ENCODE assay signal across 17 mouse cellular contexts in the genomic region with DNA sequence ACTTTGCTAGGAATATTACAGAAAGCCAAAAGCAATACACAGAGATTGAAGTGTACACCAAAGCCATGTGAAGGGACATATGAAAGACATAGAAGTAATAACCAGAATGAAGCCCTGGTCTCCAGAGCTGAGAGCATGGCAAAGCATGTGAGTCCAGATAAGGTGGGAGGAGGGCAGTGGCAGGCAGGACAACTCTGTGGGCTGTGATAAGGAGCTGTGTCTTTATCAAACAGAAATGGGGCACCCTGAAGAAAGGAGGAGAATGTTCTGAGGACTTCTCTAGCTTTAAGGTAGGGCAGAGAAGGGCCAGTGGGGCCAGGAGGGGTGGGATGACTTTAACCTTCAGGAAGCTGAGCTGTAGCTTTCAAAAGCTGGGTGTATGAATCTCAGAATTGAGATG. TPM values are rescaled to one million over a fixed set of nuclear protein-coding genes. Genes with fewer than 3 reads are reported as not detected.
DNase-seq lines count a peak whose midpoint lies in the region; ATAC-seq and TF ChIP-seq lines count a peak whose summit lies in the region.
"Had no signal": no experiment of that assay in that cellular context is flagged by ENCODE, and none has a peak within 500 bp of the region (broad histone marks: within the 10 kb centered on the region; RNA-seq: fewer than 3 reads in every experiment).

No protein-coding gene starts in this region.

- no peak overlapping the region for H3K4me2 ChIP-seq in heart, embryonic 12.5 days
- H3K4me2 ChIP-seq in liver, embryonic 14.5 days (ENCODE audit: low read depth), result peak overlapping the region; percentile 70
- H3K4me2 ChIP-seq in stomach, embryonic 16.5 days (ENCODE audit: low read depth, low read length), result no peak overlapping the region
- H3K4me2 ChIP-seq in hindbrain, embryonic 16.5 days (ENCODE audit: low read length), result no peak overlapping the region
- H3K4me2 ChIP-seq in forebrain, postnatal 0 days (ENCODE audit: low read depth), result no peak overlapping the region
- H3K4me2 ChIP-seq: embryonic facial prominence, embryonic 15.5 days; lung, embryonic 15.5 days; midbrain, embryonic 11.5 days had no signal

- peaks cover 4% of the 10 kb centered on the region; the same call in 1 of the 2 replicates for H3K9me3 ChIP-seq in heart, embryonic 12.5 days (replicated peaks)
- H3K9me3 ChIP-seq in liver, embryonic 14.5 days (ENCODE audit: control insufficient read depth, low read length), result peaks cover 7% of the 10 kb centered on the region
- 0 out of 2 replicates have a peak, but pooled peaks cover 4% of the 10 kb centered on the region for H3K9me3 ChIP-seq in stomach, embryonic 16.5 days (replicated peaks; ENCODE audit: control insufficient read depth, low read length)
- H3K9me3 ChIP-seq in hindbrain, embryonic 16.5 days (ENCODE audit: control insufficient read depth, low read length), result no peaks in the 10 kb centered on the region
- peaks cover 5% of the 10 kb centered on the region; the same call in 1 of the 2 replicates for H3K9me3 ChIP-seq in forebrain, postnatal 0 days (ENCODE audit: low read length)
- H3K9me3 ChIP-seq: embryonic facial prominence, embryonic 15.5 days; limb, embryonic 10.5 days; lung, embryonic 15.5 days had no signal

- peak; percentile 91 for ATAC-seq in heart, embryonic 12.5 days (ENCODE audit: insufficient number of reproducible peaks, low FRiP score)
- peak; percentile 96 for ATAC-seq in erythroblast, adult 5-6 weeks (replicated peaks; ENCODE audit: low FRiP score, poor library complexity, severe bottlenecking)
- ATAC-seq in liver, embryonic 14.5 days (ENCODE audit: insufficient read depth), result peak; percentile 94
- peak; percentile 73; the same call in 1 of the 2 replicates for ATAC-seq in stomach, embryonic 16.5 days (ENCODE audit: insufficient read depth, low FRiP score)
- ATAC-seq in hindbrain, embryonic 16.5 days, result no peak
- ATAC-seq in frontal cortex, adult (ENCODE audit: low TSS enrichment), result no peak
- no peak for ATAC-seq in forebrain, postnatal 0 days
- ATAC-seq: inflammation-experienced regulatory T-cells, adult 6 months had no signal

- no peak for DNase-seq in heart, adult 8-10 months (ENCODE audit: low spot score)
- DNase-seq in liver, embryonic 14.5 days (ENCODE audit: low read depth in 3 of 3, low spot score in 3 of 3), result peak; percentile 87 to 91 (median 89)
- no peak for DNase-seq in forebrain, postnatal 0 days
- DNase-seq: adrenal gland, adult 8-10 months; heart, adult 11 months; kidney, postnatal 14 days had no signal

- 0 out of 2 replicates have a peak, but pooled peaks cover 4% of the 10 kb centered on the region for H3K36me3 ChIP-seq in heart, embryonic 12.5 days
- peaks cover 37% of the 10 kb centered on the region for H3K36me3 ChIP-seq in liver, embryonic 14.5 days (replicated peaks; ENCODE audit: control insufficient read depth, insufficient read depth, low read depth)
- no peaks in the 10 kb centered on the region for H3K36me3 ChIP-seq in stomach, embryonic 16.5 days (ENCODE audit: control insufficient read depth, insufficient read depth, low read length)
- no peaks in the 10 kb centered on the region for H3K36me3 ChIP-seq in hindbrain, embryonic 16.5 days (ENCODE audit: control insufficient read depth, insufficient read depth, low read length)
- H3K36me3 ChIP-seq in forebrain, postnatal 0 days (ENCODE audit: insufficient read depth), result no peaks in the 10 kb centered on the region
- H3K36me3 ChIP-seq: limb, embryonic 10.5 days; lung, embryonic 15.5 days had no signal

- H3K27ac ChIP-seq in heart, embryonic 12.5 days (ENCODE audit: poor library complexity, severe bottlenecking), result peak overlapping the region; percentile 11; the same call in 1 of the 2 replicates
- H3K27ac ChIP-seq in liver, embryonic 14.5 days, result peak overlapping the region; percentile 99
- no peak overlapping the region for H3K27ac ChIP-seq in stomach, embryonic 16.5 days (ENCODE audit: low read length)
- H3K27ac ChIP-seq in hindbrain, embryonic 16.5 days (ENCODE audit: low read depth, low read length), result no peak overlapping the region
- no peak overlapping the region for H3K27ac ChIP-seq in forebrain, postnatal 0 days (ENCODE audit: low read depth, low read length)
- H3K27ac ChIP-seq: embryonic facial prominence, embryonic 15.5 days; limb, embryonic 10.5 days; lung, embryonic 15.5 days had no signal

- no peak overlapping the region for H3K4me3 ChIP-seq in heart, embryonic 12.5 days
- H3K4me3 ChIP-seq in liver, embryonic 14.5 days (ENCODE audit: insufficient read depth in 1 of 2, low read depth in 2 of 2, low read length in 2 of 2), result peak overlapping the region; percentile 18 to 40; a peak in 3 of 4 replicates
- no peak overlapping the region for H3K4me3 ChIP-seq in stomach, embryonic 16.5 days (replicated peaks; ENCODE audit: low read length)
- H3K4me3 ChIP-seq in hindbrain, embryonic 16.5 days (ENCODE audit: low read length), result no peak overlapping the region
- H3K4me3 ChIP-seq in forebrain, postnatal 0 days (ENCODE audit: low read depth, low read length), result no peak overlapping the region
- H3K4me3 ChIP-seq: embryonic facial prominence, embryonic 15.5 days; limb, embryonic 10.5 days; lung, embryonic 15.5 days; myocyte had no signal

- H3K27me3 ChIP-seq in heart, embryonic 12.5 days (replicated peaks), result no peaks in the 10 kb centered on the region
- H3K27me3 ChIP-seq in liver, embryonic 14.5 days (ENCODE audit: control insufficient read depth, insufficient read depth, low read length), result no peaks in the 10 kb centered on the region
- no peaks in the 10 kb centered on the region for H3K27me3 ChIP-seq in stomach, embryonic 16.5 days (ENCODE audit: control insufficient read depth, insufficient read depth, low read length)
- H3K27me3 ChIP-seq in hindbrain, embryonic 16.5 days (replicated peaks; ENCODE audit: control insufficient read depth, insufficient read depth, low read length), result no peaks in the 10 kb centered on the region
- H3K27me3 ChIP-seq in forebrain, postnatal 0 days (ENCODE audit: insufficient read depth, low read length), result no peaks in the 10 kb centered on the region
- H3K27me3 ChIP-seq: embryonic facial prominence, embryonic 15.5 days; lung, embryonic 15.5 days had no signal

- 0 out of 2 replicates have a peak, but pooled peaks cover 6% of the 10 kb centered on the region for H3K4me1 ChIP-seq in heart, embryonic 12.5 days (replicated peaks)
- peaks cover 67 to 76% of the 10 kb centered on the region in 2 experiments for H3K4me1 ChIP-seq in liver, embryonic 14.5 days (replicated peaks; ENCODE audit: control insufficient read depth in 2 of 2, insufficient read depth in 2 of 2, low read length in 1 of 2)
- H3K4me1 ChIP-seq in stomach, embryonic 16.5 days (ENCODE audit: control insufficient read depth, insufficient read depth, low read length), result peaks cover 16% of the 10 kb centered on the region
- no peaks in the 10 kb centered on the region for H3K4me1 ChIP-seq in hindbrain, embryonic 16.5 days (ENCODE audit: control insufficient read depth, insufficient read depth, low read depth, low read length)
- no peaks in the 10 kb centered on the region for H3K4me1 ChIP-seq in forebrain, postnatal 0 days (ENCODE audit: insufficient read depth)
- H3K4me1 ChIP-seq: limb, embryonic 10.5 days; lung, embryonic 15.5 days had no signal

- H3K9ac ChIP-seq in heart, embryonic 12.5 days, result no peak overlapping the region
- H3K9ac ChIP-seq in liver, embryonic 14.5 days (replicated peaks), result peak overlapping the region; percentile 68
- no peak overlapping the region for H3K9ac ChIP-seq in stomach, embryonic 16.5 days (ENCODE audit: low read length)
- H3K9ac ChIP-seq in hindbrain, embryonic 16.5 days (ENCODE audit: low read depth, low read length), result no peak overlapping the region
- H3K9ac ChIP-seq in forebrain, postnatal 0 days, result no peak overlapping the region
- H3K9ac ChIP-seq: embryonic facial prominence, embryonic 15.5 days; lung, embryonic 15.5 days had no signal

- TF ChIP-seq CTCF in liver, embryonic 14.5 days (IDR thresholded peaks at IDR 0.05; ENCODE audit: low read depth), result no peak
- no peak for TF ChIP-seq CTCF in forebrain, postnatal 0 days (IDR thresholded peaks at IDR 0.05; ENCODE audit: low read depth)

- TF ChIP-seq EP300 in liver, embryonic 14.5 days (IDR thresholded peaks at IDR 0.05; ENCODE audit: low read depth), result peak; percentile 95

RNA-seq across cellular contexts. Expression of gene Endod1, which starts 12.0 kb away (rescaled TPM):
- polyA plus RNA-seq in heart, embryonic 12.5 days (2016; fragmentation: Nextera tagmentation; extraction: Ambion mirVana), result 10.7 TPM in 2 replicates
- 1 to 10 TPM; 6.2 to 7.6 (median 7.1) TPM for total RNA-seq in heart, adult 8-10 months (2022)
- 51.4 and 53.0 TPM in 2 replicates for total RNA-seq in erythroblast, adult 5-6 weeks (2015; ENCODE audit: low replicate concordance)
- total RNA-seq in erythroblast, adult 5-6 weeks (2017; ENCODE audit: low replicate concordance), result 84.8 and 110 TPM in 2 replicates
- polyA plus RNA-seq in liver, embryonic 14.5 days (2012; rRNA removed), result 18.8 and 22.3 TPM in 2 replicates
- polyA plus RNA-seq in liver, embryonic 14.5 days (2014; fragmentation: Nextera tagmentation; extraction: Ambion mirVana), result 41.8 and 42.3 TPM in 2 replicates
- polyA plus RNA-seq in stomach, embryonic 16.5 days (2015; fragmentation: Nextera tagmentation; extraction: Ambion mirVana), result 27.9 and 34.0 TPM in 2 replicates
- polyA plus RNA-seq in hindbrain, embryonic 16.5 days (2015; fragmentation: Nextera tagmentation; extraction: Ambion mirVana), result 42.9 and 44.9 TPM in 2 replicates
- 35.7 and 38.6 TPM in 2 replicates for total RNA-seq in forebrain, postnatal 0 days (2014; rRNA removed)
- polyA plus RNA-seq in forebrain, postnatal 0 days (2015; fragmentation: Nextera tagmentation; extraction: Ambion mirVana), result 14.8 and 23.6 TPM in 2 replicates

Comparison
In these comparisons a context has a peak if more than half of its experiments do, and no peak if none do; other contexts are left out.
1. ATAC-seq: peak in heart, embryonic 12.5 days (single experiment), erythroblast, adult 5-6 weeks (single experiment), liver, embryonic 14.5 days (single experiment) and stomach, embryonic 16.5 days (single experiment); none in hindbrain, embryonic 16.5 days (single experiment), frontal cortex, adult (single experiment) and forebrain, postnatal 0 days (single experiment).
2. H3K27ac ChIP-seq: peak in heart, embryonic 12.5 days (single experiment) and liver, embryonic 14.5 days (single experiment); none in stomach, embryonic 16.5 days (single experiment), hindbrain, embryonic 16.5 days (single experiment) and forebrain, postnatal 0 days (single experiment).
3. H3K4me3 ChIP-seq: peak in liver, embryonic 14.5 days (2 of 2); none in heart, embryonic 12.5 days (single experiment), stomach, embryonic 16.5 days (single experiment), hindbrain, embryonic 16.5 days (single experiment) and forebrain, postnatal 0 days (single experiment).
4. DNase-seq: peak in liver, embryonic 14.5 days (3 of 3); none in heart, adult 8-10 months (single experiment) and forebrain, postnatal 0 days (single experiment).